Mouse (Mus musculus) retina, adult 2 months (tissue): ENCODE measurements around the gene Sft2d1.

ENCODE experiments used
- DNase-seq: peaks from one replicate; pipeline ENCODE4 v3.0.0-alpha.2; 2012; ENCODE audit warnings: low read depth, low spot score

The Sft2d1 gene

GRCm38 (mm10) chr17:8361281-8362103 lies 50.6 kb downstream of the Sft2d1 start:
- DNase-seq = no peak

- no peak for DNase-seq
These were observed 56.9 kb downstream of the Sft2d1 start for GRCm38 (mm10) chr17:8367514-8368480.

- no peak for DNase-seq
These were observed 57.7 kb downstream of the Sft2d1 start for GRCm38 (mm10) chr17:8368570-8368969.

GRCm38 (mm10) chr17:8369171-8369570 lies 58.3 kb downstream of the Sft2d1 start:
- DNase-seq = no peak

- DNase-seq = no peak
These were observed 59.8 kb downstream of the Sft2d1 start for GRCm38 (mm10) chr17:8370634-8371229.

- DNase-seq = no peak
These were observed 60.9 kb downstream of the Sft2d1 start for GRCm38 (mm10) chr17:8371834-8372233.

GRCm38 (mm10) chr17:8372286-8373046 lies 61.6 kb downstream of the Sft2d1 start:
- peak; percentile 45 for DNase-seq
